Mouse (Mus musculus) E14TG2a.4 (cell line): ENCODE data around the gene Gm10447.

Source experiments
- CTCF ChIP-seq: conservative IDR thresholded peaks from 2 replicates; pipeline ENCODE4 v1.5.1; 2014; ENCODE audit warnings: low read length
- NANOG ChIP-seq: IDR thresholded peaks from 2 replicates; pipeline ENCODE4 v1.6.1; 2014; ENCODE audit warnings: borderline replicate concordance, low read length, mixed read lengths
- POU5F1 ChIP-seq: IDR thresholded peaks from 2 replicates; pipeline ENCODE4 v1.6.1; 2014; ENCODE audit warnings: low read length, borderline replicate concordance

- TF ChIP-seq CTCF (no peak), POU5F1 (no peak), NANOG (no peak)
Measured at GRCm38 (mm10) chr11:53486822-53487594, 30.1 kb upstream of the Gm10447 start.
